In genomic region chr6:50427051-50427732, GRCm38 (mm10) we compare ENCODE assay signal across 26 mouse cellular contexts. TPM values are rescaled to one million over a fixed set of nuclear protein-coding genes. Genes with fewer than 3 reads are reported as not detected.
DNase-seq lines count a peak whose midpoint lies in the region; ATAC-seq and TF ChIP-seq lines count a peak whose summit lies in the region.
"Had no signal": no experiment of that assay in that cellular context is flagged by ENCODE, and none has a peak within 500 bp of the region (broad histone marks: within the 10 kb centered on the region; RNA-seq: fewer than 3 reads in every experiment).

No protein-coding gene starts in this region.

- TF ChIP-seq EP300 in heart, adult 2 months (IDR thresholded peaks at IDR 0.05; ENCODE audit: insufficient read depth, low read depth, low read length): no peak

- no peak for DNase-seq in heart, adult 2 months
- no peak for DNase-seq in heart, postnatal 4 days
- DNase-seq in kidney, postnatal 36 days: peak; percentile 33 to 42
- no peak for DNase-seq in kidney, adult 8-10 months
- peak; percentile 41 for DNase-seq in midbrain, embryonic 11.5 days (ENCODE audit: low spot score, missing footprints)
- no peak for DNase-seq in embryonic facial prominence, embryonic 10.5 days (ENCODE audit: low spot score)
- DNase-seq: adrenal gland, postnatal 14 days; cerebellum, adult 8-10 months; gastrocnemius, postnatal 14 days; heart, postnatal 14 days; kidney, postnatal 4 days; retina, postnatal 1 day; right cerebral cortex, postnatal 25 days; spleen, adult 18-20 months had no signal

- H3K27ac ChIP-seq in heart, adult 2 months: peak overlapping the region; percentile 23
- H3K27ac ChIP-seq in midbrain, embryonic 11.5 days (ENCODE audit: low read depth, low read length): no peak overlapping the region
- no peak overlapping the region for H3K27ac ChIP-seq in midbrain, embryonic 13.5 days
- H3K27ac ChIP-seq in embryonic facial prominence, embryonic 10.5 days (replicated peaks): no peak overlapping the region
- H3K27ac ChIP-seq: embryonic facial prominence, embryonic 15.5 days; heart, embryonic 13.5 days; hindbrain, embryonic 14.5 days; limb, embryonic 15.5 days; liver, embryonic 14.5 days; midbrain, embryonic 15.5 days; neural tube, embryonic 12.5 days had no signal

- no peak overlapping the region for H3K4me2 ChIP-seq in midbrain, embryonic 11.5 days
- H3K4me2 ChIP-seq in midbrain, embryonic 13.5 days (replicated peaks): no peak overlapping the region
- H3K4me2 ChIP-seq: embryonic facial prominence, embryonic 15.5 days; heart, embryonic 13.5 days; hindbrain, embryonic 14.5 days; limb, embryonic 15.5 days; midbrain, embryonic 15.5 days; neural tube, embryonic 12.5 days had no signal

- no peaks in the 10 kb centered on the region for H3K4me1 ChIP-seq in heart, adult 2 months (ENCODE audit: control insufficient read depth, insufficient read depth, low read length)
- no peaks in the 10 kb centered on the region for H3K4me1 ChIP-seq in midbrain, embryonic 11.5 days (ENCODE audit: control insufficient read depth, insufficient read depth, low read length)
- H3K4me1 ChIP-seq in midbrain, embryonic 13.5 days (replicated peaks): peaks cover 4% of the 10 kb centered on the region; the same call in 1 of the 2 replicates
- no peaks in the 10 kb centered on the region for H3K4me1 ChIP-seq in embryonic facial prominence, embryonic 10.5 days
- H3K4me1 ChIP-seq: midbrain, embryonic 15.5 days; neural tube, embryonic 12.5 days had no signal

- H3K36me3 ChIP-seq in heart, adult 2 months (ENCODE audit: control insufficient read depth, insufficient read depth, low read length): no peaks in the 10 kb centered on the region
- no peaks in the 10 kb centered on the region for H3K36me3 ChIP-seq in midbrain, embryonic 11.5 days (ENCODE audit: control insufficient read depth, insufficient read depth, low read length)
- no peaks in the 10 kb centered on the region for H3K36me3 ChIP-seq in midbrain, embryonic 13.5 days
- H3K36me3 ChIP-seq in embryonic facial prominence, embryonic 10.5 days (replicated peaks): no peaks in the 10 kb centered on the region
- H3K36me3 ChIP-seq: embryonic facial prominence, embryonic 15.5 days; midbrain, embryonic 15.5 days; neural tube, embryonic 12.5 days had no signal

- H3K9me3 ChIP-seq in midbrain, embryonic 11.5 days (ENCODE audit: control insufficient read depth, low read length): no peaks in the 10 kb centered on the region
- no peaks in the 10 kb centered on the region for H3K9me3 ChIP-seq in midbrain, embryonic 13.5 days
- H3K9me3 ChIP-seq in embryonic facial prominence, embryonic 10.5 days: no peaks in the 10 kb centered on the region
- H3K9me3 ChIP-seq: embryonic facial prominence, embryonic 15.5 days; heart, embryonic 13.5 days; limb, embryonic 15.5 days; megakaryocyte, embryonic 14.5 days; midbrain, embryonic 15.5 days; neural tube, embryonic 12.5 days had no signal

- no peak for TF ChIP-seq POLR2A in heart, adult 2 months (IDR thresholded peaks at IDR 0.05; ENCODE audit: insufficient read depth, low read depth, low read length)

- ATAC-seq in midbrain, embryonic 11.5 days (ENCODE audit: low FRiP score): no peak
- no peak for ATAC-seq in midbrain, embryonic 13.5 days
- ATAC-seq: CD4-positive, CD25-positive, alpha-beta regulatory T cell, adult 4 months; forebrain, embryonic 14.5 days; inflammation-experienced regulatory T-cells, adult 6 months; midbrain, embryonic 15.5 days had no signal

- no peak for TF ChIP-seq CTCF in heart, adult 2 months (IDR thresholded peaks at IDR 0.05)

- H3K9ac ChIP-seq in heart, adult 2 months (ENCODE audit: low read depth, low read length): no peak overlapping the region
- H3K9ac ChIP-seq in midbrain, embryonic 11.5 days (ENCODE audit: low read length): no peak overlapping the region
- no peak overlapping the region for H3K9ac ChIP-seq in midbrain, embryonic 13.5 days (replicated peaks)
- H3K9ac ChIP-seq: embryonic facial prominence, embryonic 15.5 days; heart, embryonic 13.5 days; hindbrain, embryonic 14.5 days; limb, embryonic 15.5 days; liver, embryonic 14.5 days; midbrain, embryonic 15.5 days; neural tube, embryonic 12.5 days had no signal

- H3K4me3 ChIP-seq in heart, adult 2 months: no peak overlapping the region
- H3K4me3 ChIP-seq in midbrain, embryonic 11.5 days (ENCODE audit: low read depth, low read length): no peak overlapping the region
- no peak overlapping the region for H3K4me3 ChIP-seq in midbrain, embryonic 13.5 days (replicated peaks)
- no peak overlapping the region for H3K4me3 ChIP-seq in embryonic facial prominence, embryonic 10.5 days
- H3K4me3 ChIP-seq: embryonic facial prominence, embryonic 15.5 days; heart, embryonic 13.5 days; limb, embryonic 15.5 days; megakaryocyte, embryonic 14.5 days; midbrain, embryonic 15.5 days; neural tube, embryonic 12.5 days had no signal

- 77% methylated on average over 11 of the region's 11 CpGs for WGBS in heart, adult 2 months
- whole genome bisulfite sequencing in midbrain, embryonic 11.5 days: 91% methylated on average over 11 of the region's 11 CpGs
- 93% methylated on average over 11 of the region's 11 CpGs for WGBS in midbrain, embryonic 13.5 days
- 88% methylated on average over 11 of the region's 11 CpGs for WGBS in embryonic facial prominence, embryonic 10.5 days

- no peaks in the 10 kb centered on the region; the same call in 1 of the 2 replicates for H3K79me2 ChIP-seq in heart, adult 2 months (replicated peaks; ENCODE audit: control insufficient read depth, insufficient read depth, low read length)

- H3K27me3 ChIP-seq in heart, adult 2 months (ENCODE audit: control insufficient read depth, insufficient read depth, low read length): no peaks in the 10 kb centered on the region
- no peaks in the 10 kb centered on the region for H3K27me3 ChIP-seq in midbrain, embryonic 11.5 days (ENCODE audit: control insufficient read depth, insufficient read depth, low read length)
- H3K27me3 ChIP-seq in midbrain, embryonic 13.5 days: no peaks in the 10 kb centered on the region
- H3K27me3 ChIP-seq in embryonic facial prominence, embryonic 10.5 days (replicated peaks; ENCODE audit: low read depth, poor library complexity, severe bottlenecking): no peaks in the 10 kb centered on the region
- H3K27me3 ChIP-seq: embryonic facial prominence, embryonic 15.5 days; heart, embryonic 13.5 days; limb, embryonic 15.5 days; megakaryocyte, embryonic 14.5 days; midbrain, embryonic 15.5 days; neural tube, embryonic 12.5 days had no signal

- intact Hi-C loops in heart, adult 2 months (cut with DNase I): no loop called here

RNA-seq across cellular contexts. Expression of gene Osbpl3, which starts 28.8 kb away (rescaled TPM):
- total RNA-seq in heart, adult 2 months (2021): 10 to 100 TPM; 25.4 to 26.5 TPM
- 12.8 and 15.6 TPM in 2 replicates for polyA plus RNA-seq in heart, adult 2 months (2012; rRNA removed)
- total RNA-seq in heart, postnatal 4 days (2021): 10 to 100 TPM; 39.2 to 44.0 TPM
- polyA plus RNA-seq in midbrain, embryonic 11.5 days (2014; fragmentation: Nextera tagmentation; extraction: Ambion mirVana): 6.7 and 7.3 TPM in 2 replicates
- 6.7 and 8.6 TPM in 2 replicates for polyA plus RNA-seq in midbrain, embryonic 13.5 days (2015; fragmentation: Nextera tagmentation; extraction: Ambion mirVana)
- 9.0 and 9.8 TPM in 2 replicates for polyA plus RNA-seq in embryonic facial prominence, embryonic 10.5 days (2016; fragmentation: Nextera tagmentation; extraction: Ambion mirVana)

Comparison
In these comparisons a context has a peak if more than half of its experiments do, and no peak if none do; other contexts are left out.
1. DNase-seq: peak in kidney, postnatal 36 days (2 of 2) and midbrain, embryonic 11.5 days (single experiment); none in heart, adult 2 months (0 of 2), heart, postnatal 4 days (single experiment), kidney, adult 8-10 months (0 of 2) and embryonic facial prominence, embryonic 10.5 days (single experiment).